Mouse (Mus musculus) heart, embryonic 14.5 days (tissue): Measurements from ENCODE around the gene Map2k5. TPM values are rescaled to one million over a fixed set of nuclear protein-coding genes. Genes with fewer than 3 reads are reported as not detected.

Experiments used
- ATAC-seq: fragments of 200-750 bp; cut with Nextera tagmentation; 2 replicates; pipeline ENCODE4 v1.8.0; 2017; ENCODE audit warnings: low read depth, moderate TSS enrichment; ENCODE audit not compliant: insufficient number of reproducible peaks, insufficient read depth, low FRiP score
- H3K27ac ChIP-seq, 2 experiments: fragments of 200-500 bp in 1 of 2; fragments of 300-500 bp in 1 of 2; sonication (generic) in 1 of 2; replicated peaks in 1 of 2; 2 replicates each; pipeline ENCODE4 v1.5.1; 2012 to 2014; ENCODE audit warnings: low read depth in 2 of 2, low read length in 2 of 2, control low read depth in 1 of 2, mild to moderate bottlenecking in 1 of 2, mixed read lengths in 1 of 2; ENCODE audit not compliant: control insufficient read depth in 1 of 2, insufficient read depth in 1 of 2
- H3K27me3 ChIP-seq: fragments of 300-500 bp; sonication (generic); 2 replicates; pipeline ENCODE4 v1.6.1; 2014; ENCODE audit warnings: mild to moderate bottlenecking, low read length, control low read depth; ENCODE audit not compliant: control insufficient read depth, insufficient read depth
- H3K36me3 ChIP-seq: fragments of 300-500 bp; sonication (generic); 2 replicates; pipeline ENCODE4 v1.6.1; 2014; ENCODE audit warnings: mild to moderate bottlenecking, control low read depth, low read length, mixed read lengths; ENCODE audit not compliant: control insufficient read depth, insufficient read depth
- H3K4me1 ChIP-seq, 2 experiments: fragments of 200-500 bp in 1 of 2; fragments of 300-500 bp in 1 of 2; sonication (generic) in 1 of 2; 2 replicates each; pipeline ENCODE4 v1.6.1; 2012 to 2014; ENCODE audit warnings: low read length in 2 of 2, control low read depth in 1 of 2, mixed read lengths in 1 of 2; ENCODE audit not compliant: control insufficient read depth in 2 of 2, insufficient read depth in 2 of 2
- H3K4me2 ChIP-seq: fragments of 300-500 bp; sonication (generic); 2 replicates; pipeline ENCODE4 v1.6.1; 2014; ENCODE audit warnings: mild to moderate bottlenecking, low read length
- H3K4me3 ChIP-seq, 2 experiments: fragments of 200-500 bp in 1 of 2; fragments of 300-500 bp in 1 of 2; sonication (generic) in 1 of 2; 2 replicates each; pipeline ENCODE4 v1.5.1; 2012 to 2014; ENCODE audit warnings: low read length in 2 of 2, mild to moderate bottlenecking in 2 of 2, control low read depth in 1 of 2, low read depth in 1 of 2, moderate library complexity in 1 of 2; ENCODE audit not compliant: control insufficient read depth in 1 of 2, insufficient read depth in 1 of 2
- H3K9ac ChIP-seq: fragments of 300-500 bp; sonication (generic); 2 replicates; pipeline ENCODE4 v1.6.1; 2014; ENCODE audit warnings: mild to moderate bottlenecking, low read length
- H3K9me3 ChIP-seq: fragments of 300-500 bp; sonication (generic); 2 replicates; pipeline ENCODE4 v1.6.1; 2016; ENCODE audit warnings: low read length, control low read depth; ENCODE audit not compliant: control insufficient read depth
- WGBS: fragments of 180-500 bp; shearing (Covaris S2); extraction: QIAGEN DNeasy Blood & Tissue Kit; methylation state at CpG from one replicate; pipeline ENCODE4 v1.1.7; 2014; 5-methylcytosine and 5-hydroxymethylcytosine counted together
- polyA plus RNA-seq: library from polyadenylated mRNA; unstranded; fragments of >200 nt; fragmentation: Nextera tagmentation; extraction: Ambion mirVana; gene quantifications from 2 replicates; pipeline ENCODE4 v1.2.1, GENCODE M21; 2014

Gene Map2k5
- polyA plus RNA-seq, 1 experiment from 2014 or later, result 32.5 TPM

GRCm38 (mm10) chr9:63258768-63259167 is 118.9 kb downstream of the Map2k5 start:
- no peaks in the 10 kb centered on the region for H3K9me3 ChIP-seq
- H3K4me1 ChIP-seq, result peaks cover 4 to 10% of the 10 kb centered on the region in 2 experiments; a peak in 3 of 4 replicates
- H3K4me2 ChIP-seq, result no peak overlapping the region; the same call in 1 of the 2 replicates
- no peak overlapping the region; a peak in 1 of 4 replicates for H3K27ac ChIP-seq
- 29% methylated on average over 3 of the region's 3 CpGs for WGBS
- H3K36me3 ChIP-seq, result peaks cover 40% of the 10 kb centered on the region
- no peaks in the 10 kb centered on the region for H3K27me3 ChIP-seq
- no peak overlapping the region for H3K9ac ChIP-seq
- ATAC-seq, result no peak
- H3K4me3 ChIP-seq, result no peak overlapping the region

GRCm38 (mm10) chr9:63257739-63258138 is 120.0 kb downstream of the Map2k5 start:
- Histone ChIP-seq H3K9me3 (no peaks in the 10 kb centered on the region), H3K36me3 (peaks cover 45% of the 10 kb centered on the region), H3K4me3 (no peak overlapping the region), H3K27ac (no peak overlapping the region), H3K9ac (no peak overlapping the region), H3K4me2 (no peak overlapping the region), H3K4me1 (peaks cover 4 to 10% of the 10 kb centered on the region in 2 experiments; a peak in 3 of 4 replicates), H3K27me3 (no peaks in the 10 kb centered on the region)
- WGBS, result 86% methylated on average over 4 of the region's 4 CpGs
- ATAC-seq, result no peak

GRCm38 (mm10) chr9:63250841-63251626 is 126.7 kb downstream of the Map2k5 start:
- no peak for ATAC-seq
- peaks cover 53% of the 10 kb centered on the region for H3K36me3 ChIP-seq

GRCm38 (mm10) chr9:63248095-63248787 is 129.5 kb downstream of the Map2k5 start:
- Histone ChIP-seq H3K4me1 (no peaks in the 10 kb centered on the region), H3K27me3 (no peaks in the 10 kb centered on the region), H3K4me2 (no peak overlapping the region), H3K27ac (no peak overlapping the region), H3K9ac (no peak overlapping the region), H3K4me3 (no peak overlapping the region), H3K9me3 (no peaks in the 10 kb centered on the region), H3K36me3 (peaks cover 52% of the 10 kb centered on the region)
- ATAC-seq, result no peak

More at GRCm38 (mm10) chr9:63250841-63251626, 126.7 kb downstream of the Map2k5 start:
- no peaks in the 10 kb centered on the region for H3K27me3 ChIP-seq
- H3K4me1 ChIP-seq, result no peaks in the 10 kb centered on the region
- H3K9me3 ChIP-seq, result no peaks in the 10 kb centered on the region
- H3K4me2 ChIP-seq, result no peak overlapping the region
- H3K9ac ChIP-seq, result no peak overlapping the region
- H3K27ac ChIP-seq, result no peak overlapping the region
- H3K4me3 ChIP-seq, result no peak overlapping the region
- 87% methylated on average over 19 of the region's 19 CpGs for WGBS

- Histone ChIP-seq H3K4me1 (no peaks in the 10 kb centered on the region), H3K4me2 (no peak overlapping the region), H3K27me3 (no peaks in the 10 kb centered on the region), H3K36me3 (peaks cover 43% of the 10 kb centered on the region), H3K4me3 (no peak overlapping the region), H3K9me3 (no peaks in the 10 kb centered on the region), H3K9ac (no peak overlapping the region), H3K27ac (no peak overlapping the region)
- 78% methylated on average over 5 of the region's 5 CpGs for WGBS
- ATAC-seq, result no peak
Observed at GRCm38 (mm10) chr9:63246568-63247169, 131.0 kb downstream of the Map2k5 start.

GRCm38 (mm10) chr9:63241961-63242360 is 135.7 kb downstream of the Map2k5 start:
- 87% methylated on average over 6 of the region's 6 CpGs for WGBS
- Histone ChIP-seq H3K27me3 (no peaks in the 10 kb centered on the region), H3K36me3 (peaks cover 21% of the 10 kb centered on the region; the same call in 1 of the 2 replicates), H3K27ac (no peak overlapping the region), H3K4me1 (no peaks in the 10 kb centered on the region), H3K4me3 (no peak overlapping the region), H3K4me2 (no peak overlapping the region), H3K9ac (no peak overlapping the region), H3K9me3 (no peaks in the 10 kb centered on the region)
- no peak for ATAC-seq

- Histone ChIP-seq H3K4me1 (no peaks in the 10 kb centered on the region), H3K9ac (no peak overlapping the region), H3K4me2 (no peak overlapping the region), H3K27me3 (no peaks in the 10 kb centered on the region), H3K9me3 (no peaks in the 10 kb centered on the region), H3K36me3 (peaks cover 18% of the 10 kb centered on the region; the same call in 1 of the 2 replicates), H3K27ac (no peak overlapping the region), H3K4me3 (no peak overlapping the region)
- ATAC-seq, result no peak
- 89% methylated on average over 8 of the region's 8 CpGs for WGBS
Observed at GRCm38 (mm10) chr9:63241241-63241640, 136.5 kb downstream of the Map2k5 start.
